26 mouse cellular contexts compared by ENCODE assay signal in the genomic region with DNA sequence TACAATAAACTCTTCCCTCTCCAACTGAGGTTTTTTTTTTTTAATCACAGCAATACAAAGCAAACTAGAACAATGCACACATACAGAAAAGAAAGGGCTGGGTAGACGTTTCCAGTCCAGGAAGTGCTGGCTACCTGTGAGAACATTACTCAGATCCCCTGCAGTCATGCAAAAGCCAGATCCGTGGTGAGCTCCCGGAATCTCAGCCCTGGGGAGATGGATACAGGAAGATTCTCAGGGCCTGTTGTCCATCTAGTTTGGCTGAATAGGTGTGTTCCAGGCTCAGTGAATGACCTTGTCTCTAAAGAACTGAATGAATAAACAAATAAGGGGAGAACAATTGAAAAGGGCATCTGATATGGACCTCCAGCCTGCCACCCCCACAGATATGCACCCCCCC. TPM values are rescaled to one million over a fixed set of nuclear protein-coding genes. Genes with fewer than 3 reads are reported as not detected.
DNase-seq lines count a peak whose midpoint lies in the region; ATAC-seq and TF ChIP-seq lines count a peak whose summit lies in the region.
"Had no signal": no experiment of that assay in that cellular context is flagged by ENCODE, and none has a peak within 500 bp of the region (broad histone marks: within the 10 kb centered on the region; RNA-seq: fewer than 3 reads in every experiment).

No protein-coding gene starts in this region.

- no peak overlapping the region for H3K4me2 ChIP-seq in liver, embryonic 12.5 days

- TF ChIP-seq POLR2A in ES-Bruce4 (IDR thresholded peaks at IDR 0.05; ENCODE audit: insufficient read depth, low read length) = no peak

- H3K27ac ChIP-seq in ES-Bruce4 (ENCODE audit: insufficient read depth, low read length) = no peak overlapping the region
- no peak overlapping the region for H3K27ac ChIP-seq in liver, embryonic 12.5 days

- no peak overlapping the region for H3K9ac ChIP-seq in ES-Bruce4 (ENCODE audit: low read depth, poor library complexity, severe bottlenecking)
- no peak overlapping the region for H3K9ac ChIP-seq in liver, embryonic 12.5 days

- H3K4me3 ChIP-seq in ES-Bruce4 (ENCODE audit: low read depth, low read length) = no peak overlapping the region
- no peak overlapping the region for H3K4me3 ChIP-seq in liver, embryonic 12.5 days

- H3K4me1 ChIP-seq in ES-Bruce4 (ENCODE audit: control insufficient read depth, insufficient read depth, low read length) = peaks cover 3% of the 10 kb centered on the region
- H3K4me1 ChIP-seq in liver, embryonic 12.5 days = no peaks in the 10 kb centered on the region

- TF ChIP-seq EP300 in ES-Bruce4 (IDR thresholded peaks at IDR 0.05; ENCODE audit: insufficient read depth, low read depth, low read length) = peak; percentile 87

- DNase-seq in ES-CJ7 (ENCODE audit: low read depth, low spot score) = peak; percentile 35
- DNase-seq in R1 (ENCODE audit: low read depth, low spot score) = peak; percentile 79
- DNase-seq in ZHBTc4 (ENCODE audit: low read depth, low spot score) = peak; percentile 64
- no peak for DNase-seq in kidney, adult 9 months
- no peak for DNase-seq in thymus, postnatal 10 days (ENCODE audit: low spot score in 2 of 2)
- DNase-seq in layer of hippocampus, adult 9-11 months = no peak
- DNase-seq: adrenal gland, adult 2 months; adrenal gland, adult 8-10 months; adrenal gland, postnatal 10 days; adrenal gland, postnatal 14 days; adrenal gland, postnatal 25 days; adrenal gland, postnatal 36 days; B cell, adult 2 months; cerebellum, adult 11 months; cerebellum, adult 11-12 months; cerebellum, adult 18-20 months; cerebellum, adult 2 months; cerebellum, adult 8-10 months; cerebellum, adult 9-10 months had no signal

- no peaks in the 10 kb centered on the region for H3K9me3 ChIP-seq in ES-Bruce4 (replicated peaks; ENCODE audit: control insufficient read depth, insufficient read depth, low read length, poor library complexity, severe bottlenecking)
- H3K9me3 ChIP-seq in liver, embryonic 12.5 days (replicated peaks) = no peaks in the 10 kb centered on the region
- H3K9me3 ChIP-seq: G1E had no signal

- no peak for TF ChIP-seq CTCF in ES-Bruce4 (IDR thresholded peaks at IDR 0.05; ENCODE audit: low read depth, low read length)

- no peaks in the 10 kb centered on the region for H3K36me3 ChIP-seq in ES-Bruce4 (ENCODE audit: control insufficient read depth, insufficient read depth, low read length, poor library complexity, severe bottlenecking)
- no peaks in the 10 kb centered on the region for H3K36me3 ChIP-seq in liver, embryonic 12.5 days
- H3K36me3 ChIP-seq: G1E had no signal

- no peaks in the 10 kb centered on the region for H3K27me3 ChIP-seq in ES-Bruce4 (ENCODE audit: control insufficient read depth, insufficient read depth, low read length, poor library complexity, severe bottlenecking)
- H3K27me3 ChIP-seq in liver, embryonic 12.5 days (replicated peaks) = no peaks in the 10 kb centered on the region; the same call in 1 of the 2 replicates
- H3K27me3 ChIP-seq: CH12.LX, Patski had no signal

- 43% methylated on average over 3 of the region's 3 CpGs for WGBS in liver, embryonic 12.5 days (ENCODE audit: insufficient replicate concordance)

- no peak for ATAC-seq in liver, embryonic 12.5 days
- ATAC-seq: activated CD4-positive, CD25-positive, alpha-beta regulatory T cell, adult 4 months; CD4-positive, CD25-positive, alpha-beta regulatory T cell, adult 4 months; Patski had no signal

RNA-seq across cellular contexts. Expression of a gene that starts 17.3 kb away (rescaled TPM):
- polyA plus RNA-seq in ES-Bruce4 (2011; ENCODE audit: insufficient read depth, insufficient read length, low read depth, missing spikeins) = 303 and 324 TPM in 2 replicates
- polyA plus RNA-seq in liver, embryonic 12.5 days (2016; fragmentation: Nextera tagmentation; extraction: Ambion mirVana) = 67.4 and 68.9 TPM in 2 replicates

Comparison
In these comparisons a context has a peak if more than half of its experiments do, and no peak if none do; other contexts are left out.
1. DNase-seq: peak in ES-CJ7 (single experiment), R1 (single experiment) and ZHBTc4 (single experiment); none in kidney, adult 9 months (single experiment), thymus, postnatal 10 days (0 of 2) and layer of hippocampus, adult 9-11 months (single experiment).